Mouse (Mus musculus) cerebellum, adult 18-20 months (tissue): ENCODE data around the gene Apela.
"Not testable (repeated sequence)": the region's sequence is repeated elsewhere in the genome, so short reads cannot be mapped to it uniquely, and the experiment has no call there.

ENCODE experiments used
- DNase-seq, 2 experiments: peaks; one replicate each; pipeline ENCODE4 v3.0.0; 2021

Gene Apela

DNA sequence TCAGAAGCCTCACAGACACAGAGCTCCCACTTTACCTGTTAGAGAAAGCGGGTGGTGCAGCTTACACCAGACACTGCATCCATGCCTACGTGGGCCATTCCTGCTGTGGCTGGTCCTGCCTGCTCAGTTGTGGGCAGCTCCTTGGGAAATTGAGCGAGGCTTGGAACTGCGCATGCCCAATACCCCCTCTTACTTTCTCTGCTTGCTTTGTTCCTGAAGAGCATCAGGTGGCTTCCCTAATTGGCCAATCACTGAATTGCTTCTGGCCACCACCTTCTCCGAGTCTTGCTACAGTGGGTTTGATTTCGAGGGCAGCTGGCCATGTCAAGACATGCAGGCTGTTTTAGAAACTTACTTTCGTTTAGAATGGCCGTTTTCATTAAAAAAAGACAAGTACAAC, 18.7 kb downstream of the Apela start, which contains the start of the genes Trim61 and Trim60:
Gene Trim61 (minus strand): TSS at position 101 of the 400 bp plus-strand sequence.
Gene Trim60 (minus strand): TSS at position 162 of the 400 bp plus-strand sequence.
- DNase-seq: no peak

DNA sequence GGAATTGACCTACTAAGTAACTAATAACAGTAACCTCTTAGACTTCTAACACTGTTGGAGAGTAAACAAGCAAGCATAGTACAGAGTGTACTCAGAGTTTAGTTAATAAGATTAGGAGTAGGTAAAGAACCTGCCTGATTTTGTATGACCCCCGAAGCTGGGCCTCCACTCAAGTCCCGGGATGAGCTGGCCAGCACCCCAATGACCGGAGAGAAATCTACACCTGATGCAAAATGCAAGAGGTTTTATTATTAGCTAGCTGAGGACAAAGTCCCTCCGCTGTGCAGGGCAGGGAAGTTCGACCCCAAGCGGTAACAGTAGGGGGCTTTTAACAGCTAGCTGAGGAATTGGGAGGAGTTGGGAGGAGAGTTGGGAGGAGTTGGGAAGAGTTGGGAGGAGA, 29.5 kb downstream of the Apela start:
- not testable (repeated sequence) for DNase-seq

DNA sequence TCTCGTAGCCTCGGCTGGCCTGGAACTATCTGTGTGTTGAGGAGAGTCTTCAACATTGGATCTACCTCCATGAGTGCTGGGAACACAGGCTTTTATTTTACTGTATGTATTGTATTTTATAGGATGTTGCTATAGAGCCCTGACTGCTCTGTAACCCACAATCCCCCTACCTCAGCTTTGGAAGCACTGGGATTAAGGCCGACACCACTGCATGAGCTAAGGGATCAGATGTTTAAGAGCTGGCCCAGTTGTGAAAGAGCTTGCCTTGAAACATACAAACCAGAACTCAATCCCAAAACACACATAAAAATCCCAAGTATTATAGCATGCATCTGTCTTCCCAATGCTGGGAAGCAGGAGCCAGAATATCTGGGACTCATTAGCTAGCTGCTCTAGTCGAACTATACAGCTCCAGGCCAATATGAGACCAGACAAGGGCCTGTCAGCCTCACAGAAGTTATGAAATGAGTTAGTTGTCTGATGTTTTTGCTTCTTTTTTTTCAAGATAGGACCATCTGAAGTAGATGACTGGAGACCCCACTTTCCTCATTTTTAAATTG, 38.2 kb downstream of the Apela start:
- no peak for DNase-seq

- no peak for DNase-seq
Measured at GRCm38 (mm10) chr8:64987731-64988130, 49.4 kb downstream of the Apela start, which contains the start of gene Trim75. Gene Trim75, minus strand, starts transcription at chr8:64987831.

GRCm38 (mm10) chr8:64983150-64983897, 53.8 kb downstream of the Apela start:
- DNase-seq: peak; percentile 4 to 12
